In the genomic region with DNA sequence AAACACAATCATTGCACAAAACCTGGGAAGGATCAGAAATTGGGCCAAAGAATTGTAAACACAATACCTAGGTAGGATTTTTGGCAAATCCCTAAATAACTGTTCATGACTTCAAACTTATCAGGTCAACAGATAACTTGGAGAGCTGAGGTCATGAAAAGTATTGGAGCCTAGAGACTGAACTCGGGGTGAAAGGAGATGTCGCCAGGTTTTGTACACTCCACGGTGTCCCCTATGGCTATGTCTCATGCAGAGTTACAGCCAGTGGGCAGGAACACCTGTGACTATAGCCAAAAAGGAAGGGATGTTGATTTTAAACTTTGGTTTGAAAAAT, we compare ENCODE assay signal across 19 mouse cellular contexts.
DNase-seq lines count a peak whose midpoint lies in the region; ATAC-seq and TF ChIP-seq lines count a peak whose summit lies in the region.
"Had no signal": no experiment of that assay in that cellular context is flagged by ENCODE, and none has a peak within 500 bp of the region (broad histone marks: within the 10 kb centered on the region; RNA-seq: fewer than 3 reads in every experiment).

No protein-coding gene starts in this region.

- no peak for ATAC-seq in liver, embryonic 11.5 days (replicated peaks; ENCODE audit: low FRiP score)
- ATAC-seq: activated CD4-positive, CD25-positive, alpha-beta regulatory T cell, adult 4 months; CD4-positive, CD25-positive, alpha-beta regulatory T cell, adult 4 months; Patski had no signal

- peaks cover 5% of the 10 kb centered on the region for H3K4me1 ChIP-seq in heart, embryonic 10.5 days
- no peaks in the 10 kb centered on the region for H3K4me1 ChIP-seq in heart, adult 2 months (ENCODE audit: control insufficient read depth, insufficient read depth, low read length)
- peaks cover 3% of the 10 kb centered on the region; the same call in 1 of the 2 replicates for H3K4me1 ChIP-seq in liver, adult 2 months (ENCODE audit: control insufficient read depth, insufficient read depth, low read length)
- H3K4me1 ChIP-seq in liver, embryonic 11.5 days (replicated peaks; ENCODE audit: control insufficient read depth, insufficient read depth, low read length) = no peaks in the 10 kb centered on the region

- WGBS in heart, embryonic 10.5 days = 64% methylated on average over 3 of the region's 3 CpGs
- WGBS in heart, adult 2 months = 60% methylated on average over 3 of the region's 3 CpGs
- WGBS in liver, adult 2 months = 20% methylated on average over 3 of the region's 3 CpGs
- WGBS in liver, embryonic 11.5 days = 79% methylated on average over 3 of the region's 3 CpGs

- no peak for DNase-seq in heart, embryonic 10.5 days (ENCODE audit: low spot score)
- no peak for DNase-seq in heart, adult 2 months
- DNase-seq in liver, adult 2 months (ENCODE audit: extremely low read depth, low read depth, low spot score) = peak; percentile 97
- no peak for DNase-seq in liver, embryonic 11.5 days (ENCODE audit: low spot score)
- DNase-seq: adrenal gland, adult 2 months; adrenal gland, adult 8-10 months; adrenal gland, postnatal 10 days; adrenal gland, postnatal 14 days; adrenal gland, postnatal 25 days; adrenal gland, postnatal 36 days; B cell, adult 2 months; cerebellum, adult 11 months; cerebellum, adult 11-12 months; cerebellum, adult 18-20 months had no signal

- H3K79me2 ChIP-seq in heart, adult 2 months (replicated peaks; ENCODE audit: control insufficient read depth, insufficient read depth, low read length) = no peaks in the 10 kb centered on the region
- H3K79me2 ChIP-seq in liver, adult 2 months (ENCODE audit: control insufficient read depth, insufficient read depth, low read length) = no peaks in the 10 kb centered on the region

- H3K9me3 ChIP-seq in heart, embryonic 10.5 days = no peaks in the 10 kb centered on the region
- H3K9me3 ChIP-seq in liver, embryonic 11.5 days (ENCODE audit: control insufficient read depth, low read length) = no peaks in the 10 kb centered on the region
- H3K9me3 ChIP-seq: G1E had no signal

- H3K4me2 ChIP-seq in liver, embryonic 11.5 days = no peak overlapping the region

- no peak for TF ChIP-seq POLR2A in heart, adult 2 months (IDR thresholded peaks at IDR 0.05; ENCODE audit: insufficient read depth, low read depth, low read length)
- no peak for TF ChIP-seq POLR2A in liver, adult 2 months (IDR thresholded peaks at IDR 0.05; ENCODE audit: extremely low read depth, insufficient read depth, low read length)

- no peak for TF ChIP-seq EP300 in heart, adult 2 months (IDR thresholded peaks at IDR 0.05; ENCODE audit: insufficient read depth, low read depth, low read length)

- H3K36me3 ChIP-seq in heart, embryonic 10.5 days = no peaks in the 10 kb centered on the region
- H3K36me3 ChIP-seq in heart, adult 2 months (ENCODE audit: control insufficient read depth, insufficient read depth, low read length) = no peaks in the 10 kb centered on the region
- no peaks in the 10 kb centered on the region for H3K36me3 ChIP-seq in liver, adult 2 months (ENCODE audit: control insufficient read depth, insufficient read depth, low read length)
- H3K36me3 ChIP-seq in liver, embryonic 11.5 days (ENCODE audit: control insufficient read depth, insufficient read depth, low read length) = no peaks in the 10 kb centered on the region
- H3K36me3 ChIP-seq: G1E had no signal

- TF ChIP-seq CTCF in heart, adult 2 months (IDR thresholded peaks at IDR 0.05) = no peak
- no peak for TF ChIP-seq CTCF in liver, adult 2 months (IDR thresholded peaks at IDR 0.05; ENCODE audit: low read depth, low read length)

- H3K27ac ChIP-seq in heart, embryonic 10.5 days = peak overlapping the region; percentile 59; the same call in 1 of the 2 replicates
- no peak overlapping the region for H3K27ac ChIP-seq in heart, adult 2 months
- no peak overlapping the region for H3K27ac ChIP-seq in liver, adult 2 months (replicated peaks; ENCODE audit: insufficient read depth, low read depth, low read length)
- no peak overlapping the region for H3K27ac ChIP-seq in liver, embryonic 11.5 days (ENCODE audit: low read depth, low read length)

- intact Hi-C loops in heart, adult 2 months (cut with DNase I) = no loop called here

- H3K27me3 ChIP-seq in heart, embryonic 10.5 days (ENCODE audit: insufficient read depth, poor library complexity, severe bottlenecking) = no peaks in the 10 kb centered on the region
- H3K27me3 ChIP-seq in heart, adult 2 months (ENCODE audit: control insufficient read depth, insufficient read depth, low read length) = no peaks in the 10 kb centered on the region
- no peaks in the 10 kb centered on the region for H3K27me3 ChIP-seq in liver, adult 2 months (ENCODE audit: control insufficient read depth, insufficient read depth, low read length)
- H3K27me3 ChIP-seq in liver, embryonic 11.5 days (replicated peaks; ENCODE audit: control insufficient read depth, insufficient read depth, low read length) = no peaks in the 10 kb centered on the region
- H3K27me3 ChIP-seq: CH12.LX, Patski had no signal

- H3K9ac ChIP-seq in heart, adult 2 months (ENCODE audit: low read depth, low read length) = no peak overlapping the region
- no peak overlapping the region for H3K9ac ChIP-seq in liver, adult 2 months (ENCODE audit: low read depth, low read length)
- no peak overlapping the region for H3K9ac ChIP-seq in liver, embryonic 11.5 days (ENCODE audit: low read depth, low read length)

- H3K4me3 ChIP-seq in heart, embryonic 10.5 days = no peak overlapping the region
- H3K4me3 ChIP-seq in heart, adult 2 months = no peak overlapping the region
- H3K4me3 ChIP-seq in liver, adult 2 months (ENCODE audit: insufficient read depth, low read depth, low read length) = no peak overlapping the region
- H3K4me3 ChIP-seq in liver, embryonic 11.5 days (ENCODE audit: low read depth, low read length) = no peak overlapping the region
